Mouse (Mus musculus): ENCODE measurements around the gene Lrig2. TPM values are rescaled to one million over a fixed set of nuclear protein-coding genes. Genes with fewer than 3 reads are reported as not detected.

Lrig2 gene
- polyA plus RNA-seq, 1 experiment from 2014 or later, result 30.9 TPM

GRCm38 (mm10) chr3:104525516-104525915, 13.8 kb upstream of the Lrig2 start:
- Histone ChIP-seq H3K4me2 (replicated peaks) (no peak overlapping the region), H3K36me3 (no peaks in the 10 kb centered on the region), H3K27ac (no peak overlapping the region), H3K4me3 (replicated peaks) (no peak overlapping the region), H3K9ac (replicated peaks) (no peak overlapping the region), H3K27me3 (no peaks in the 10 kb centered on the region), H3K4me1 (replicated peaks) (no peaks in the 10 kb centered on the region), H3K9me3 (no peaks in the 10 kb centered on the region)
- no peak for ATAC-seq
- WGBS, result 41% methylated on average over 2 of the region's 2 CpGs

GRCm38 (mm10) chr3:104525029-104525428, 13.3 kb upstream of the Lrig2 start:
- Histone ChIP-seq H3K27ac (no peak overlapping the region), H3K4me2 (replicated peaks) (no peak overlapping the region), H3K36me3 (no peaks in the 10 kb centered on the region), H3K4me3 (replicated peaks) (no peak overlapping the region), H3K9me3 (no peaks in the 10 kb centered on the region), H3K9ac (replicated peaks) (no peak overlapping the region), H3K4me1 (replicated peaks) (no peaks in the 10 kb centered on the region), H3K27me3 (no peaks in the 10 kb centered on the region)
- 73% methylated on average over 1 of the region's 1 CpGs for WGBS
- no peak for ATAC-seq

GRCm38 (mm10) chr3:104523333-104523871, 11.7 kb upstream of the Lrig2 start:
- WGBS, result 80% methylated on average over 4 of the region's 4 CpGs
- Histone ChIP-seq H3K27me3 (no peaks in the 10 kb centered on the region), H3K4me2 (replicated peaks) (no peak overlapping the region), H3K4me3 (replicated peaks) (no peak overlapping the region), H3K9me3 (no peaks in the 10 kb centered on the region), H3K4me1 (replicated peaks) (no peaks in the 10 kb centered on the region), H3K27ac (no peak overlapping the region), H3K36me3 (no peaks in the 10 kb centered on the region), H3K9ac (replicated peaks) (no peak overlapping the region)
- no peak for ATAC-seq

GRCm38 (mm10) chr3:104521341-104521924, 9.7 kb upstream of the Lrig2 start:
- WGBS, result 56% methylated on average over 3 of the region's 3 CpGs
- Histone ChIP-seq H3K36me3 (no peaks in the 10 kb centered on the region), H3K27ac (no peak overlapping the region), H3K4me3 (replicated peaks) (no peak overlapping the region), H3K27me3 (no peaks in the 10 kb centered on the region), H3K4me1 (replicated peaks) (no peaks in the 10 kb centered on the region), H3K9me3 (no peaks in the 10 kb centered on the region), H3K4me2 (replicated peaks) (no peak overlapping the region), H3K9ac (replicated peaks) (no peak overlapping the region)
- no peak for ATAC-seq

- Histone ChIP-seq H3K9me3 (no peaks in the 10 kb centered on the region), H3K4me2 (replicated peaks) (no peak overlapping the region)
- no peak for ATAC-seq
Measured at GRCm38 (mm10) chr3:104520471-104520870, 8.8 kb upstream of the Lrig2 start.

GRCm38 (mm10) chr3:104518931-104519330, 7.2 kb upstream of the Lrig2 start:
- Histone ChIP-seq H3K36me3 (no peaks in the 10 kb centered on the region), H3K9me3 (no peaks in the 10 kb centered on the region), H3K9ac (replicated peaks) (no peak overlapping the region), H3K27me3 (no peaks in the 10 kb centered on the region), H3K4me3 (replicated peaks) (no peak overlapping the region), H3K4me2 (replicated peaks) (no peak overlapping the region), H3K27ac (no peak overlapping the region), H3K4me1 (replicated peaks) (no peaks in the 10 kb centered on the region)
- ATAC-seq, result no peak
- WGBS, result 75% methylated on average over 6 of the region's 6 CpGs

More at GRCm38 (mm10) chr3:104520471-104520870, 8.8 kb upstream of the Lrig2 start:
- Histone ChIP-seq H3K9ac (replicated peaks) (no peak overlapping the region), H3K4me1 (replicated peaks) (no peaks in the 10 kb centered on the region), H3K27ac (no peak overlapping the region), H3K4me3 (replicated peaks) (no peak overlapping the region), H3K36me3 (no peaks in the 10 kb centered on the region), H3K27me3 (no peaks in the 10 kb centered on the region)
- 82% methylated on average over 3 of the region's 3 CpGs for WGBS

GRCm38 (mm10) chr3:104518411-104518810, 6.7 kb upstream of the Lrig2 start:
- H3K9me3 ChIP-seq, result no peaks in the 10 kb centered on the region
- H3K4me1 ChIP-seq (replicated peaks), result no peaks in the 10 kb centered on the region
- 87% methylated on average over 3 of the region's 3 CpGs for WGBS
- no peak overlapping the region for H3K4me2 ChIP-seq (replicated peaks)
- no peak overlapping the region for H3K9ac ChIP-seq (replicated peaks)
- no peak for ATAC-seq
- H3K27me3 ChIP-seq, result 0 out of 2 replicates have a peak, but pooled peaks cover under 1% of the 10 kb centered on the region
- no peaks in the 10 kb centered on the region for H3K36me3 ChIP-seq
- no peak overlapping the region for H3K27ac ChIP-seq
- H3K4me3 ChIP-seq (replicated peaks), result no peak overlapping the region

- Histone ChIP-seq H3K36me3 (no peaks in the 10 kb centered on the region), H3K9ac (replicated peaks) (no peak overlapping the region), H3K4me2 (replicated peaks) (no peak overlapping the region), H3K27me3 (0 out of 2 replicates have a peak, but pooled peaks cover 4% of the 10 kb centered on the region), H3K9me3 (no peaks in the 10 kb centered on the region), H3K4me1 (replicated peaks) (peaks cover 6% of the 10 kb centered on the region), H3K4me3 (replicated peaks) (no peak overlapping the region), H3K27ac (no peak overlapping the region)
- no peak for ATAC-seq
- WGBS, result 82% methylated on average over 5 of the region's 5 CpGs
Measured at GRCm38 (mm10) chr3:104517161-104517560, 5.4 kb upstream of the Lrig2 start.

GRCm38 (mm10) chr3:104514510-104514909, 2.8 kb upstream of the Lrig2 start:
- Histone ChIP-seq H3K9ac (replicated peaks) (no peak overlapping the region), H3K4me2 (replicated peaks) (no peak overlapping the region)
- no peak for ATAC-seq

GRCm38 (mm10) chr3:104512424-104512748, 668 bp upstream of the Lrig2 start:
- Histone ChIP-seq H3K27me3 (0 out of 2 replicates have a peak, but pooled peaks cover 4% of the 10 kb centered on the region), H3K36me3 (no peaks in the 10 kb centered on the region), H3K4me1 (replicated peaks) (peaks cover 30% of the 10 kb centered on the region), H3K9me3 (no peaks in the 10 kb centered on the region), H3K9ac (replicated peaks) (peak overlapping the region; percentile 45; the same call in 1 of the 2 replicates), H3K27ac (peak overlapping the region; percentile 98), H3K4me3 (replicated peaks) (peak overlapping the region; percentile 84), H3K4me2 (replicated peaks) (peak overlapping the region; percentile 57)
- 24% methylated on average over 5 of the region's 5 CpGs for WGBS
- ATAC-seq, result no peak

More at GRCm38 (mm10) chr3:104514510-104514909, 2.8 kb upstream of the Lrig2 start:
- H3K27me3 ChIP-seq, result 0 out of 2 replicates have a peak, but pooled peaks cover 4% of the 10 kb centered on the region
- no peak overlapping the region for H3K4me3 ChIP-seq (replicated peaks)
- WGBS, result 91% methylated on average over 2 of the region's 2 CpGs
- no peaks in the 10 kb centered on the region for H3K36me3 ChIP-seq
- no peak overlapping the region for H3K27ac ChIP-seq
- no peaks in the 10 kb centered on the region for H3K9me3 ChIP-seq
- H3K4me1 ChIP-seq (replicated peaks), result peaks cover 13% of the 10 kb centered on the region

- Histone ChIP-seq H3K9me3 (no peaks in the 10 kb centered on the region), H3K4me1 (replicated peaks) (peaks cover 32% of the 10 kb centered on the region), H3K9ac (replicated peaks) (peak overlapping the region; percentile 88), H3K36me3 (no peaks in the 10 kb centered on the region), H3K27ac (peak overlapping the region; percentile 98), H3K4me3 (replicated peaks) (peak overlapping the region; percentile 84), H3K4me2 (replicated peaks) (peak overlapping the region; percentile 72), H3K27me3 (0 out of 2 replicates have a peak, but pooled peaks cover 4% of the 10 kb centered on the region)
- WGBS, result under 1% methylated on average over 14 of the region's 14 CpGs
- ATAC-seq, result peak; percentile 55
Measured at GRCm38 (mm10) chr3:104510771-104511429, 818 bp downstream of the Lrig2 start.

GRCm38 (mm10) chr3:104501648-104502047, 10.1 kb downstream of the Lrig2 start:
- 81% methylated on average over 2 of the region's 2 CpGs for WGBS
- H3K36me3 ChIP-seq, result peaks cover 5% of the 10 kb centered on the region
- H3K4me1 ChIP-seq (replicated peaks), result peaks cover 15% of the 10 kb centered on the region; the same call in 1 of the 2 replicates
- no peak overlapping the region for H3K9ac ChIP-seq (replicated peaks)
- no peak overlapping the region for H3K27ac ChIP-seq
- H3K4me2 ChIP-seq (replicated peaks), result no peak overlapping the region
- no peak overlapping the region for H3K4me3 ChIP-seq (replicated peaks)
- ATAC-seq, result no peak
- H3K9me3 ChIP-seq, result no peaks in the 10 kb centered on the region
- H3K27me3 ChIP-seq, result no peaks in the 10 kb centered on the region

Data from midbrain, embryonic 13.5 days (tissue).